Mouse (Mus musculus): ENCODE measurements around the gene Smoc2.

DNA sequence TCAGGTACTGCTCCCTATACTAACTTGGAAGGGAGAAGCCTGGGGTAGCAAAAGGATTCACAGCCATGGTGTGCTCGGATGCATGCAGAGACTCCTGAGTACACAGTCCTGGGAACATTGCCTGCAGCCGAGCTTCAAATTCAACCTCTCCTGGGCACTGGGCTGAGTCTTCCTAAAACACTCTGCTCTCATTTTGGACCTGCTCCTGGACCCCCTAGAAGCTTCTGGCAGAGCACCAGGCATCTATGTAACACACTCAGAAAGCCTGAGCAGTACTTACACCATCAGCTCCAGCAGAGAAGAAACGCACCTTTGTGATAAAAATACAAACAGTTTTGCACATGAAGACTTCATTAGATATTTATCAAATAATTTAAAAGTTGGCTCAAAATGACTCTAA lies 18.3 kb upstream of the Smoc2 start:
- TF ChIP-seq CTCF (IDR thresholded peaks at IDR 0.05; ENCODE audit: extremely low read depth, insufficient read depth, low read length) (no peak), POLR2A (IDR thresholded peaks at IDR 0.05; ENCODE audit: extremely low read depth, insufficient read depth, low read length) (no peak)
